Mouse (Mus musculus) kidney, postnatal 36 days (tissue): ENCODE results near the gene Prkag2.
"Not testable (repeated sequence)": the region's sequence is repeated elsewhere in the genome, so short reads cannot be mapped to it uniquely, and the experiment has no call there.

Source experiments
- DNase-seq, 2 experiments: peaks; one replicate each; pipeline ENCODE4 v3.0.0; 2021 to 2022; ENCODE audit warnings: mixed read lengths in 2 of 2

The Prkag2 gene

GRCm38 (mm10) chr5:24860635-24861448 lies 239.6 kb downstream of the Prkag2 start:
- DNase-seq = peak in 1 of 2 experiments; percentile 17

GRCm38 (mm10) chr5:24859771-24860540 lies 240.5 kb downstream of the Prkag2 start:
- DNase-seq = no peak

- no peak for DNase-seq
Observed at GRCm38 (mm10) chr5:24854827-24855600, 245.4 kb downstream of the Prkag2 start.

GRCm38 (mm10) chr5:24854256-24854655 lies 246.2 kb downstream of the Prkag2 start:
- DNase-seq = no peak

- DNase-seq = not testable (repeated sequence)
Observed at GRCm38 (mm10) chr5:24848261-24848660, 252.2 kb downstream of the Prkag2 start.

- no peak for DNase-seq
Observed at GRCm38 (mm10) chr5:24843841-24844240, 256.6 kb downstream of the Prkag2 start.

GRCm38 (mm10) chr5:24843103-24843475 lies 257.4 kb downstream of the Prkag2 start:
- DNase-seq = no peak

- DNase-seq = peak; percentile 99 to 100
Observed at GRCm38 (mm10) chr5:24842274-24843102, 258.0 kb downstream of the Prkag2 start, which contains the start of gene Rheb. Rheb (minus strand) TSS chr5:24842624.

GRCm38 (mm10) chr5:24841662-24842273 lies 258.7 kb downstream of the Prkag2 start:
- DNase-seq = peak in 1 of 2 experiments; percentile 27

GRCm38 (mm10) chr5:24840975-24841431 lies 259.4 kb downstream of the Prkag2 start:
- peak; percentile 38 to 49 for DNase-seq

- DNase-seq = no peak
Observed at GRCm38 (mm10) chr5:24834491-24834890, 266.0 kb downstream of the Prkag2 start.

GRCm38 (mm10) chr5:24831912-24832311 lies 268.5 kb downstream of the Prkag2 start:
- no peak for DNase-seq

- peak in 1 of 2 experiments; percentile 57 for DNase-seq
Observed at GRCm38 (mm10) chr5:24828446-24828845, 272.0 kb downstream of the Prkag2 start.

- no peak for DNase-seq
Observed at GRCm38 (mm10) chr5:24827173-24827572, 273.3 kb downstream of the Prkag2 start.

GRCm38 (mm10) chr5:24826056-24826770 lies 274.2 kb downstream of the Prkag2 start:
- DNase-seq = peak in 1 of 2 experiments; percentile 21

- peak; percentile 38 to 63 for DNase-seq
Observed at GRCm38 (mm10) chr5:24825365-24826055, 274.9 kb downstream of the Prkag2 start.

- DNase-seq = no peak
Observed at GRCm38 (mm10) chr5:24823864-24824405, 276.5 kb downstream of the Prkag2 start.

- no peak for DNase-seq
Observed at GRCm38 (mm10) chr5:24822781-24823180, 277.7 kb downstream of the Prkag2 start.

- DNase-seq = not testable (repeated sequence)
Observed at GRCm38 (mm10) chr5:24822231-24822630, 278.2 kb downstream of the Prkag2 start.

GRCm38 (mm10) chr5:24821403-24821841 lies 279.0 kb downstream of the Prkag2 start:
- peak in 1 of 2 experiments; percentile 16 for DNase-seq
